Comparison of ENCODE assay signal across 9 mouse cellular contexts in genomic region chr11:87966214-87966613, GRCm38 (mm10). TPM values are rescaled to one million over a fixed set of nuclear protein-coding genes. Genes with fewer than 3 reads are reported as not detected.
DNase-seq lines count a peak whose midpoint lies in the region; ATAC-seq and TF ChIP-seq lines count a peak whose summit lies in the region.
"Had no signal": no experiment of that assay in that cellular context is flagged by ENCODE, and none has a peak within 500 bp of the region (broad histone marks: within the 10 kb centered on the region; RNA-seq: fewer than 3 reads in every experiment).

No protein-coding gene starts in this region.

- 28% methylated on average over 10 of the region's 10 CpGs for WGBS in heart, embryonic 12.5 days

- peaks cover 18% of the 10 kb centered on the region for H3K4me1 ChIP-seq in heart, embryonic 12.5 days (replicated peaks)
- H3K4me1 ChIP-seq in testis, adult 2 months (ENCODE audit: control insufficient read depth, insufficient read depth, low read length): peaks cover 2% of the 10 kb centered on the region; the same call in 1 of the 2 replicates

- no peak for DNase-seq in heart, adult 11 months
- peak; percentile 28 for DNase-seq in thymus, postnatal 14 days
- DNase-seq in thymus, adult 18-20 months: no peak
- peak; percentile 85 for DNase-seq in induced T-regulatory cell, adult 2 months (ENCODE audit: low read depth)
- no peak for DNase-seq in adrenal gland, postnatal 25 days
- no peak for DNase-seq in ovary, postnatal 36 days (ENCODE audit: low spot score)

- no peak overlapping the region for H3K27ac ChIP-seq in heart, embryonic 12.5 days (ENCODE audit: poor library complexity, severe bottlenecking)
- H3K27ac ChIP-seq in testis, adult 2 months (ENCODE audit: control insufficient read depth, insufficient read depth, low read depth, low read length): no peak overlapping the region

- no peak for TF ChIP-seq CTCF in testis, adult 2 months (IDR thresholded peaks at IDR 0.05; ENCODE audit: control insufficient read depth, insufficient read depth, insufficient replicate concordance, low read depth, low read length)

- H3K9me3 ChIP-seq in heart, embryonic 12.5 days (replicated peaks): no peaks in the 10 kb centered on the region

- ATAC-seq in heart, embryonic 12.5 days (ENCODE audit: insufficient number of reproducible peaks, low FRiP score): peak; percentile 30; the same call in 1 of the 2 replicates
- ATAC-seq: Patski had no signal

- no peak for TF ChIP-seq POLR2A in testis, adult 2 months (IDR thresholded peaks at IDR 0.05; ENCODE audit: control insufficient read depth, low read depth, low read length)

- peaks cover 8% of the 10 kb centered on the region; the same call in 1 of the 2 replicates for H3K27me3 ChIP-seq in heart, embryonic 12.5 days (replicated peaks)
- H3K27me3 ChIP-seq in testis, adult 2 months (ENCODE audit: control insufficient read depth, insufficient read depth, low read length): no peaks in the 10 kb centered on the region
- H3K27me3 ChIP-seq: Patski had no signal

- H3K4me3 ChIP-seq in heart, embryonic 12.5 days: no peak overlapping the region
- peak overlapping the region; percentile 12; the same call in 1 of the 2 replicates for H3K4me3 ChIP-seq in testis, adult 2 months (ENCODE audit: control insufficient read depth, low read depth, low read length)

- H3K36me3 ChIP-seq in heart, embryonic 12.5 days: no peaks in the 10 kb centered on the region
- no peaks in the 10 kb centered on the region for H3K36me3 ChIP-seq in testis, adult 2 months (ENCODE audit: control insufficient read depth, insufficient read depth, low read length)

- 0 out of 2 replicates have a peak overlapping the region, but pooled peaks have one; percentile 2 for H3K4me2 ChIP-seq in heart, embryonic 12.5 days

- H3K9ac ChIP-seq in heart, embryonic 12.5 days: no peak overlapping the region

RNA-seq across cellular contexts. Expression of gene Dynll2, which starts 21.1 kb away (rescaled TPM):
- 21.4 and 22.5 TPM in 2 replicates for polyA plus RNA-seq in heart, embryonic 12.5 days (2016; fragmentation: Nextera tagmentation; extraction: Ambion mirVana)
- 217 and 218 TPM in 2 replicates for polyA plus RNA-seq in testis, adult 2 months (2012; rRNA removed)
- total RNA-seq in adrenal gland, postnatal 25 days (2021): 213 TPM in 2 replicates

RNA-seq across cellular contexts. Expression of gene Olfr464, which starts 45.4 kb away (rescaled TPM):
- polyA plus RNA-seq in heart, embryonic 12.5 days (2016; fragmentation: Nextera tagmentation; extraction: Ambion mirVana): not detected in 2 replicates
- not detected in 2 replicates for polyA plus RNA-seq in testis, adult 2 months (2012; rRNA removed)
- total RNA-seq in adrenal gland, postnatal 25 days (2021): not detected in 2 replicates
- polyA plus RNA-seq: Patski had no signal

Comparison
In these comparisons a context has a peak if more than half of its experiments do, and no peak if none do; other contexts are left out.
1. DNase-seq: peak in thymus, postnatal 14 days (single experiment) and induced T-regulatory cell, adult 2 months (single experiment); none in heart, adult 11 months (single experiment), thymus, adult 18-20 months (0 of 2), adrenal gland, postnatal 25 days (single experiment) and ovary, postnatal 36 days (single experiment).